Mouse (Mus musculus) olfactory bulb, adult 2 months (tissue): ENCODE data around the gene Gm42742. TPM values are rescaled to one million over a fixed set of nuclear protein-coding genes. Genes with fewer than 3 reads are reported as not detected.

Experiments used
- H3K27ac ChIP-seq: fragments of 200-500 bp; 2 replicates; pipeline ENCODE4 v1.5.1; 2012; ENCODE audit warnings: low read depth, low read length; ENCODE audit not compliant: insufficient read depth
- H3K4me1 ChIP-seq: fragments of 200-500 bp; 2 replicates; pipeline ENCODE4 v1.6.1; 2012; ENCODE audit warnings: low read length; ENCODE audit not compliant: control insufficient read depth, insufficient read depth
- H3K4me3 ChIP-seq: fragments of 200-500 bp; 2 replicates; pipeline ENCODE4 v1.5.1; 2012; ENCODE audit warnings: mild to moderate bottlenecking, low read depth, low read length, moderate library complexity; ENCODE audit not compliant: insufficient read depth
- CTCF ChIP-seq: fragments of 200-500 bp; IDR thresholded peaks from 2 replicates; pipeline ENCODE4 v1.5.1; 2012; ENCODE audit warnings: low read depth, mild to moderate bottlenecking, low read length, moderate library complexity; ENCODE audit not compliant: insufficient read depth
- POLR2A ChIP-seq: fragments of 200-500 bp; IDR thresholded peaks from 2 replicates; pipeline ENCODE4 v1.6.1; 2012; ENCODE audit warnings: mild to moderate bottlenecking, low read depth, low read length, moderate library complexity; ENCODE audit not compliant: insufficient read depth
- WGBS: fragments of 180-500 bp; shearing (Covaris S2); methylation state at CpG from one replicate; pipeline ENCODE4 v1.1.7; 2018; 5-methylcytosine and 5-hydroxymethylcytosine counted together
- polyA plus RNA-seq: library from polyadenylated mRNA; stranded (reverse); fragments of >200 nt; gene quantifications from 2 replicates; pipeline ENCODE4 v1.2.4, GENCODE M21; 2012; ENCODE audit warnings: low replicate concordance; ENCODE audit not compliant: missing spikeins, insufficient read depth, insufficient read length

Gene Gm42742
- polyA plus RNA-seq, 1 experiment, result not detected

DNA sequence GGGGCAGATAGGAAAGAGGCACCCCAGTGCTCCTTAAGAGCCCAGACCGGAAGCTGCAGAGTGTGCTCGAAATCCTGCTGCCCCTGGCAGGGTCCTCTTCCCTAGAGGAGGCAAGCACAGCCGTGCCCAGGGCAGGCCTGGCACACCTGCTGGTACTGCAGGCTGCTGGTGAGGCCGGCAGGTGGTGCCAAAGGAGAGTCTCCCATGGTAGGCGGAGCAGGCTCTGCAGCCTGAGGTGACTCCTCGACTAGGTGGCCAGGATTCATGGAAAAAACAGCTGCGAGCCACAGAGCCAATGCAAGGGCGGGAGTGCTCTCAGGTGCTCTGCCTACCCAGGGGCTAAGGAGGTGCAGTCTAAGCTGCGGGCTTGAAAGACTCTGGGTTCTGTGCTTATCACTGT, 34.6 kb downstream of the Gm42742 start:
- TF ChIP-seq POLR2A, result no peak
- TF ChIP-seq CTCF, result peak; percentile 35; the same call in 1 of the 2 replicates
- no peak overlapping the region for H3K27ac ChIP-seq
- WGBS, result 45% methylated on average over 9 of the region's 9 CpGs

DNA sequence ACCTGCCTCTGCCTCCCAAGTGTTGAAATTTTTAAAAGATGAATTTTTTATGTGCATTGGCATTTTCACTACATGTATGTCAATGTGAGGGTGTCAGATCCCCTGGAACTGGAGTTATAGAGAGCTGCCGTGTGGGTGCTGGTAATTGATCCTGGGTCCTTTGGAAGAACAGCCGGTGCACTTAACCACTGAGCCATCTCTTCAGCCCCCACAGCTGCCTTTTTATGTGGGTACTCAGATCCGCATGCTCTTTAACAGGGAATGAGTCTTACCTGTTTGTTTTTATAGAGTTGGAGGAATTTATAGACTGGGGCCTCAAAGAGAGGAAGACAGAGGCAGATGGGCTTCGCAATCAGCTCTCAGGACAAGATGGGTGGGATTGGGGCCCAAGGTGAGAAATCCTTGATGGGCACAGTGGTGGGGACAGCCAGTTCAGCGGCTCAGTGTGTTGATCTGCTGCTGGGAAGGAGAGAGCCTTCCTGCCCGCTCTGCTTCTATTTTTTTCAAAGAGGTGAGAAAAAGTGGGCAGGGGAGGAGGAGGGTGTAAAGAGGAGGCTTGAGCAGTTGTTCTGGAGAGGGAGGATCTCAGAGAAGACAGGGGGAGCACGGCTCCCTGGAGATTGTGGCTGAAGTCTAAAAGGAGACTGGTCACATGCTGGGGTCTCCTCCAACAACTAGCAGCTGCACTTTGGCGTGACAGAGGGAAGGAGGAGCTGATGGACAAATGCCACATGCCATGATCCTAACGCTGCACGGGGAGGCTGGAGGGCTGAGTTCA, 36.0 kb downstream of the Gm42742 start:
- TF ChIP-seq POLR2A, result no peak
- TF ChIP-seq CTCF, result no peak
- H3K27ac ChIP-seq, result no peak overlapping the region
- H3K4me1 ChIP-seq, result peaks cover 4% of the 10 kb centered on the region
- 55% methylated on average over 10 of the region's 10 CpGs for WGBS
- H3K4me3 ChIP-seq, result no peak overlapping the region

More for the DNA sequence above, 34.6 kb downstream of the Gm42742 start:
- Histone ChIP-seq H3K4me3 (no peak overlapping the region), H3K4me1 (peaks cover 4% of the 10 kb centered on the region)

DNA sequence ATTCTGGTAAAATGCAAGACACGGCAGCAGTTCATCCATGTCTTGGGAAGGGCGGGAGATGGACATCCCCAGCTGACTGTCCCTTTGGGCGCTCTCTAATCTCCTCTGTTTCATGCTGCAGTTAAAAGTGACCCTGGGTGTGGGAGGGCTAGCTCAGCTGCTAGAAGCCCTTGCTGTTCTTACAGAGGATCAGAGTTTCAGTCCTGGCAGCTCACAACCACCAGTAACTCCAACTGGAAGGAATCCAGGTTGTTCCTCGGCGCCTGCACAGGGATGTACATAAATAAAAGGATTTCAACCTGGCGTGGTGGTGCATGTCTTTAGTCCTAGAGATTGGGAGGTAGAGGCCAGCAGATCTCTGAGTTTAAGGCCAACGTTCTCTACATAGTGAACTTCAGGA, 37.8 kb downstream of the Gm42742 start:
- 75% methylated on average over 7 of the region's 7 CpGs for WGBS
- H3K4me3 ChIP-seq, result no peak overlapping the region
- H3K4me1 ChIP-seq, result peaks cover 6% of the 10 kb centered on the region
- TF ChIP-seq CTCF, result no peak
- no peak for TF ChIP-seq POLR2A
- no peak overlapping the region for H3K27ac ChIP-seq

DNA sequence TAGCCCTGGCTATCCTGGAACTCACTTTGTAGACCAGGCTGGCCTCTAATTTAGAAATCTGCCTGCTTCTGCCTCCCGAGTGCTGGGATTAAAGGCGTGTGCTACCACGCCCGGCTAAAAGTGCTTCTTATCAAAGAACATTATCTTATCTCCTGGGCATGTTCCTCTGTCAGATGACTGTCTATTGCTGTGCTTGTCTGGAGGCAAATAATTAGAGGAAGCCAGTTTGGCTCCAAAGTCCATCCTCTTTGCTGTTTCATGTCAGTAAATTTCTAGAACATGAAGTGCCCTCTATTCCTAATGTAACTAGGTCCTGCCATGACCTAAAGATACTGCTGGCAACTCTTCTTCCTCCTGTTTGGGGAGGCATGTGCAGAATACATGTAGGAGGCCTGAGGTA, 38.8 kb downstream of the Gm42742 start:
- WGBS, result 96% methylated on average over 4 of the region's 4 CpGs
- no peak for TF ChIP-seq CTCF
- no peak for TF ChIP-seq POLR2A
- H3K4me3 ChIP-seq, result no peak overlapping the region

DNA sequence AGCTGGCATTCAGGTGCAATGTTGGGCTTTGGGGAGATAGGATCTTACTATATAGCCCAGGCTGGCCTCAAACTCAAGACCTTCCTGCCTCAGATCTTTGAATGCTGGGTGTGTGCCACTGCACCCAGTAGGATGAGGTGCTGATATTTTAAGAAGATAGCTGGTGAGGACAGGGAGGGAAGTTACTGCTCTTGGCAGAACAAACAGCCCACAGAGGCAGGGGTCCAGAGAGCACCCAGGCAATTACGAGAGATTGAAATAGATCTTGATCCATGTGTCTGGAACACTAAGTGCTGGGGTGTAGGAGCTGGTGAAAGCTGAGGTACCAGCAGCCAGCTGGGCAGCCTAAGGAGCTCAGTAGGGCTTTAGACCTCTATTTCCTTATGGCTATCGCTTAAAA, 39.3 kb downstream of the Gm42742 start:
- Histone ChIP-seq H3K4me1 (peaks cover 7% of the 10 kb centered on the region), H3K4me3 (no peak overlapping the region), H3K27ac (no peak overlapping the region)
- no peak for TF ChIP-seq CTCF
- no peak for TF ChIP-seq POLR2A
- 84% methylated on average over 2 of the region's 2 CpGs for WGBS

More for the DNA sequence above, 38.8 kb downstream of the Gm42742 start:
- Histone ChIP-seq H3K4me1 (peaks cover 7% of the 10 kb centered on the region), H3K27ac (no peak overlapping the region)

DNA sequence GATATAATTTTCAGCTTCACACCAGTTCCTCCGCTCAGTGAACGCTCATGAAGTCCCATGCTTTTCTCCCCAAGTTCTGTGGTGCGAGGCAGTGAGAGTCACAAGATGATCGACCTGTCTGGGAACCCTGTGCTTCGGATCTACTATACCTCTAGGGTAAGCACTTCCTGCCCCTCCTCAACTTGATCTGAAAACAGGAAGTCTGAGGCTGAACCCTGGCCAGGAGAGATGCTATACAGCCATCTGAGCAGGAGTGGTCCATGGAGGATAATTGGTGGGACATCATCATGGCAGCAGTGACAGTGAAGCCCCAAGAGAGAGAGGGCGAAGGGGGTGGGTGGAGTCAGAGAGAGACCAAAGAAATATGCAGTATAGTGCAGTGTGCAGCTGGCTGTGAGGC, 42.1 kb downstream of the Gm42742 start:
- H3K4me3 ChIP-seq, result no peak overlapping the region
- no peak overlapping the region for H3K27ac ChIP-seq
- TF ChIP-seq CTCF (no peak), POLR2A (no peak)
- 92% methylated on average over 6 of the region's 6 CpGs for WGBS
- H3K4me1 ChIP-seq, result peaks cover 3% of the 10 kb centered on the region

DNA sequence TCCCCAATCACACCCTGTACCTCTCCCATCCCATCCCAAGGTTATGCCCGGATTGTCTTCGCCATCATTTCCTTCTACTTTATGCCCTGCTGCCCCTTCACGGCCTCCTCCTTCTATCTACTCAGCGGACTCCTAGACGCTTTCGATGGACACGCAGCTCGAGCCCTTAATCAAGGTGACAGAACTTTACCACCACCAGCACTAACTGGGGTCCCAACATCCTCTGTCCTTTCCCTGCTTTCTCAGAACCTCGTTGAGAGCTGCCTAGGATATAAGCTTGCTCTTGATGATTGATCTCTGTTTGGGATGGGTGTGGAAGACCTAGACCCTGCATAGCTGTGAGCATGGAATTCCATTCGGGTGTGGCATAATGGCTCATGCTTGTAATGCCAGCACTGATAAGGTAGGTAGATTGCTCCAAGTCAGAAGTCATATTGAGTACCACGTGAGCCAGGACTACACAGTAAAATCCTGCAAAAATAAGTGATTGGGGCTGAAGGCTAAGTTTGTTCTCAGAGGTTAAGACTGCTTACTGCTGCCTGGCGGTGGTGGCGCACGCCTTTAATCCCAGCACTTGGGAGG, 43.9 kb downstream of the Gm42742 start:
- peak overlapping the region; percentile 89 for H3K4me3 ChIP-seq
- H3K27ac ChIP-seq, result no peak overlapping the region
- no peak for TF ChIP-seq POLR2A
- TF ChIP-seq CTCF, result no peak
- 28% methylated on average over 14 of the region's 14 CpGs for WGBS
- peaks cover 3% of the 10 kb centered on the region for H3K4me1 ChIP-seq

DNA sequence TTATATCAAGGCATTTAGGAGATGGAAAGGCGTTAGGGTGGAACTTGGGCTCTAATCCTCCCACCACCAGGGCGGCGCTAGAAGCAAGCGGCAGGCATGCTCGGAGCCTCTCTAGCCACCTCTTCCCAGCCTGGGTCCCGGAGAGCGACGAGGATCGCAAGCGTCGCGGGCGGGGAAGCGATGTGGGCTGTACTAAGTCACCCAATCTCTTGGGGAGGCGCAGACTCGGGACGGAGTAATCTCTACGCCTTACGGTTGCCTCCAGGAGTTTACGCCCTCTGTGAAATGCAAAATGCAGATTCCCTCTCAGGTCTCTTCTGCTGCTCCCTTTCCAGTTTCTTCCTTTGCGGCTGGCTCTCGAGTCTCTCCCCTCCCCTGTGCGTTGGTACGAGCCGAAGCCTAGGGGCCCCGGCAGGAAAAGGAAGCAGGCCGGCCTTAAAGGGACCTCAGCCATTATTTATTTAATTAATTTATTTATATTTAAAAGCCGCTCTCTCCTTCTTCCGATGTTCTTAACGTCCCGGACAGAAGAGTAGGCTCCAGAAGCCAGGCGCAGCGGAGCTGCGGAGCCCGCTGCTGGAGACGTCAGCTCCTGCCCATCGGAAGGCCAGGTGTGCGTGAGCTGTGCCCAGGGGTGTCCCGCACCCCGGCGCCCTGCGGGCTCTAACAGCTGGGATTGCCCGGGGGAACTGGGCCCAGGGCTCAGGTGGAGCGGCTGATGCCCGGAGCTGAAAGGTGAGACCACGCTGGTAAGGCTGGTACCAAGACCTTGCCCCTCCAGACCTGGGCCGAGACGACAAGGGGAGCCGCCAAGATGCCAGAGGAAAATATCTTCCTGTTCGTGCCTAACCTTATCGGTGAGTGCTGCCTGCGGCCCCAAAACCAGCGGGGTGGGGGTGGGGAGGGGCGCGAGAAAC, 44.7 kb downstream of the Gm42742 start, which contains the start of gene Cdiptos:
Gene Cdiptos, minus strand, starts transcription at position 149 of the 917 bp plus-strand sequence.
- H3K27ac ChIP-seq, result peak within 1 kb of the TSS; percentile 99
- peaks cover 3% of the 10 kb centered on the region for H3K4me1 ChIP-seq
- under 1% methylated on average over 55 of the region's 55 CpGs for WGBS
- peak; percentile 84 for TF ChIP-seq CTCF
- TF ChIP-seq POLR2A, result 0 out of 2 replicates have a peak, but pooled peaks have one; percentile 17
- H3K4me3 ChIP-seq, result peak within 1 kb of the TSS; percentile 89

DNA sequence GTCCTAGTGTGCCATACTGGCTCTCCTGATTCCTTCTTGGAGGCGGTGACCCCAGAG, 45.2 kb downstream of the Gm42742 start, which contains the start of gene Cdipt:
Gene Cdipt, plus strand, starts transcription at position 22 of the 57 bp plus-strand sequence.
- Histone ChIP-seq H3K27ac (peak within 1 kb of the TSS; percentile 99), H3K4me1 (peaks cover 3% of the 10 kb centered on the region), H3K4me3 (peak within 1 kb of the TSS; percentile 89)
- WGBS, result 0% methylated on average over 1 of the region's 1 CpGs
- TF ChIP-seq POLR2A (no peak), CTCF (no peak)
